Mouse (Mus musculus) thymus, postnatal 14 days (tissue): ENCODE measurements at regions not wholly inside any gene's neighbourhood (a gene's known extent, or its start where the extent isn't known, plus 50 kb on each side); places are given as distances from the start of the nearest gene placed in this dataset.
A peak's percentile ranks its signal among the peaks of the same experiment; 100 is the strongest.

ENCODE experiments used
- DNase-seq: peaks from one replicate; pipeline ENCODE4 v3.0.0; 2021

DNA sequence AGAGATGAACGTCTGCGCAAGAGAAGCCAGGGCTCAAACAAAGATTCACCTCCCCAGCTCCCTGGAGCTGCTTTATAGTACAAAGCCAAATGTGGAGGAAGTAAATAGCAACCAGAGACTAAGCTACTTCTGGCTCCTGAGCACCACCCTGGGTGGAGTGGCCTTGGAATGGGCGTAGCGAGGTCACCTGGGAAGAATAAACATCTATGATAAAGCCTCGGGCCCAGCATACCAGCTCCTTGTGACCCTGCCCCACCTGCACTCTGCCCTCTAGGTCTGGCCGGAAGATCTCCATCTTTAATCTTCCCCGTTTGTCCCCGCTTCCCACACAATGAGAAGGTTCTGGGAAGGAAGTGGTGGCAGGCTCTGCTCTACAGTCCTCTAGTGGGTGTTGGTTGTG lies 61.0 kb upstream of the Ptpn3 start:
- no peak for DNase-seq

- DNase-seq: peak; percentile 78
These were observed 64.2 kb upstream of the Palm2 start for GRCm38 (mm10) chr4:57369736-57370373.

DNA sequence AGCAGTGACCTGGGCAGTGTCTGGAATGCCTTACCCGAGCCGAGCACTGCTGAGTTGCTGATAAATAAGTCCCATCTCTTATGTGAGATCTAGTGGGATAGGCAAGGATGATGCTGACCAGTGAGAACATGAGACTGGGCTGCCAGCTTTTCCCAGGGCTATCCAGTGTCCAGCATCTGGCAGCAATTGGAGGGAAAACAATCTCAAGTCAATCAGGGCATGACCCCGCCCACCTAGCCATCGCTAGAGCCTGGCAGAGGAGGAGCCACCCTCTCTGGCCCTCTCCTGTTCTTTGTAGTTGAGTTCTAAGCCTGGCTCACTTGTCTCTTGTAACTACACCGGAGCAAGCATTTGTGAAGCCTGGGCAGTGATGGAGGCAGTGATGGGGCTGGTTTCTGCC lies 56.2 kb upstream of the Palm2 start:
- DNase-seq: no peak

DNA sequence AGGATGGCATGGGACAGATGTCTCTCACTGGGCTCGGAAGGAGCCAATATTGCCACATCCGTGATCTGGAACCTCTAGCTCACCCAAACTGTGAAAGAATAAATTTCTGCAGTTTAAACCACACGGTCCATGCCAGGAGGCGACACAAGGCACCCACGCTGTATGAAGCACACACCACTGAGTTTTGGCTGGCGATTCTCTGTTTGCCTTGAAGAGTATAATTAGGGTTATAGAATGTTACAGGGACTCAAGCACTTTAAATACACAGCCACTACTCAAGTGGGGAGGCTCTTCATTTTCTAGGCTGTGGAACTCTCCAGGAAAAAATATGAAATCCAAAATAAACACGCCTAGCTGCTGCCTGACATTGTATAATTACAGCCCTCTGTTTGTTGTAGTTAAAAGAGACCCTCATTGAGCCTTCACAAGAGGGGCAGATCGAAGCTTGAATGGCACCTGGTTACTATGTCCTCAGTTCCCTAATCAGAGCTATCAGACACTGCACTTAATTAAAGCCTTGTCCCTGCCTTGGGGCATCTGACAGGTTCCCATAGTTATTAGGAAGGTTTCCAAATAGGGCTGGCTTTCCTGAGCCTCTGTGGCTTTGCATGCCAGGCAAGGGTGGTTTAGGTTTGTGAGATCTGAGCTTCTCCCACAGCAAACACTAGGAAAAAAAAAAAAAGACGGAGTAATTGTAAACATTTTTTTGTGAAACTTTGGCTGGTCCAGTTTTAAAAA lies 53.8 kb upstream of the Palm2 start:
- DNase-seq: no peak

DNA sequence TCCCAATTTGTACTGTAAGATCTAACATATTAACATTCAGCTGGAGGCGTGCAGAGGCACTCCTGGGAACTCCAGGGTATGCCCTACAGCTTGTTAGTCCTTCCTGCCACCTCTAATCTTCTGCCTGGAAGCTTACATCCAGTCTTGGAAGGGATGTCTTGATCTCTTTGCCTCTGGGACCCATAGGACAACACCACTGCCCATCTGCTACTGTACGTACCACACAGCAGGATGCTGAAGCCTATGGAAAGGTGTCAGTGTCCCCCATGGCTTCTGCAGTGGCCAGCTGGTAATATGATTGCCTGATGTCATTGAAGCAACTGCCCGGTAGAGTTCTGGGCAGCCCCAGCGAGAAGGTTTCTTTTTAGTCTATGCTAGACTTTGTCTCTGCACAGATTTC lies 52.7 kb upstream of the Palm2 start:
- DNase-seq: no peak
